Mouse (Mus musculus) hindbrain, embryonic 12.5 days (tissue): ENCODE data around the gene Gm45213. TPM values are rescaled to one million over a fixed set of nuclear protein-coding genes. Genes with fewer than 3 reads are reported as not detected.

Experiments used
- polyA plus RNA-seq: library from polyadenylated mRNA; unstranded; fragments of >200 nt; fragmentation: Nextera tagmentation; extraction: Ambion mirVana; gene quantifications from 2 replicates; pipeline ENCODE4 v1.2.1, GENCODE M21; 2016

The Gm45213 gene
- polyA plus RNA-seq, 1 experiment from 2014 or later = not detected

Other genes starting within 250 kb of the Gm45213 start
- gene Pcsk6, start 181.9 kb upstream of the Gm45213 start, polyA plus RNA-seq = 1.4 TPM in 2 replicates
- 174 and 175 TPM in 2 replicates for gene Snrpa1, start 15.4 kb downstream of the Gm45213 start, polyA plus RNA-seq
- gene Selenos, start 36.0 kb downstream of the Gm45213 start, polyA plus RNA-seq = 82.2 and 83.7 TPM in 2 replicates
- gene Chsy1, start 65.9 kb downstream of the Gm45213 start, polyA plus RNA-seq = 15.6 and 16.1 TPM in 2 replicates